Mouse (Mus musculus): ENCODE results near the gene Tbxa2r.

DNA sequence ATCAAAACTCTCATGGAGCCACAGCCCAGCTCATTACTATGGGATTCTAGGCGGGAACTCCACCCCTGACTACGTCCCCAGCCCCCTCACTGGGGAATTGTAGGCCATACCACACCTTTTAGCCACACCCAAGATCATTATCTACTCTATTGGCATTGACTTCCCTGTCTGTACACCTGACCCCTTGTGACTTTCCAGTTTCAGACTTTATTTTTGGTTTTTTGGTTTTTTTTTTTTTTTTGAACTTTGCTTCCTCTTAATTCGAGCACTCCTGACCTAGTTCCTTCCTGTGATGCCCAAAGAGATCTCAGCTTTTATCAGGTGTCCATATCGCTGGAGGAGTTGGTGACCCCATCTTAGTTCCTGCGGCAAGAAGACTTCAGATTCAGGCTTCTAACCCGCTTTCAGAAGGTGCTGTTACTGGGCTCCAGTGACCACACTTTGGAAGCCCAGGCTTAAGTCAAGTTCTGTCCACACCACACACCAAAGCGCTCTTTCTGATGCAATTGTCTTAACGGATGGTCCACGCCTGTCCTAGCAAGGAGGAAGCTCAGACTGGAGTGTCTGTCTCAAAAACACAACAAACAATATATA is 36.9 kb upstream of the Tbxa2r start, which contains the start of gene Tjp3:
- TF ChIP-seq POLR2A (IDR thresholded peaks at IDR 0.05; ENCODE audit: insufficient read length, low read depth) (no peak), USF1 (IDR thresholded peaks at IDR 0.05; ENCODE audit: low read depth) (no peak), MAX (IDR thresholded peaks at IDR 0.05; ENCODE audit: low read depth) (no peak), REST (IDR thresholded peaks at IDR 0.05; ENCODE audit: insufficient read depth, insufficient read length) (no peak), TCF12 (IDR thresholded peaks at IDR 0.05; ENCODE audit: insufficient read depth, poor library complexity, severe bottlenecking) (no peak), E2F4 (IDR thresholded peaks at IDR 0.05; ENCODE audit: insufficient read depth) (no peak), MYOD1 (IDR thresholded peaks at IDR 0.05; ENCODE audit: control insufficient read depth in 1 of 3, insufficient read length in 2 of 3, low read depth in 2 of 3) (no peak), TCF3 (IDR thresholded peaks at IDR 0.05; ENCODE audit: insufficient read length, low read depth) (no peak), MYOG (IDR thresholded peaks at IDR 0.05; ENCODE audit: control insufficient read depth in 1 of 3, insufficient read depth in 1 of 3, insufficient read length in 2 of 3, low read depth in 2 of 3) (no peak), CEBPB (IDR thresholded peaks at IDR 0.05; ENCODE audit: insufficient read depth, poor library complexity, severe bottlenecking) (no peak), POLR2AphosphoS2 (IDR thresholded peaks at IDR 0.05; ENCODE audit: insufficient read length, low read depth) (no peak), SRF (IDR thresholded peaks at IDR 0.05; ENCODE audit: control insufficient read depth, insufficient read length, low read depth) (no peak)
